Mouse (Mus musculus): ENCODE measurements around the gene Cdk20. TPM values are rescaled to one million over a fixed set of nuclear protein-coding genes. Genes with fewer than 3 reads are reported as not detected.

Cdk20 gene
- total RNA-seq, 2 experiments from 2014 or later: 4.2 to 4.5 TPM

DNA sequence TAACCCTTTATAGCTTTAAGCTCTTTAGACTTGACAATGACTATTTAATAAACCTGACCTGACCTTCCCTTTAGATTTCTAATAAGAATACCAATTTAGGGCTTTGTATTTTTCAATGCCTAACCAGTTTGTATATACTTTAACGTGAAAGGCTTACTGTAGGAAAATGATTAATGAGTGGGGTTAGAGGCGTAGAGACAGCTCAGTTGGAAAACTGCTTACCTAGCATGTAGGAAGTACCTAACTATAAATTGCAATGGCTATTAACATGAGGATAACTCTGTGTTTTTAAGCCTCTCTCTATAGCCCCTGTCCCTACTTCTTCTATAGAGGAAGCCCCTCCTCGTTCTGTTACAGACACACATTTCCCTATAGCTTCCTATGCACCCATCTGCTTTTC lies 47.8 kb downstream of the Cdk20 start:
- no peak for ATAC-seq (ENCODE audit: poor library complexity, severe bottlenecking)

DNA sequence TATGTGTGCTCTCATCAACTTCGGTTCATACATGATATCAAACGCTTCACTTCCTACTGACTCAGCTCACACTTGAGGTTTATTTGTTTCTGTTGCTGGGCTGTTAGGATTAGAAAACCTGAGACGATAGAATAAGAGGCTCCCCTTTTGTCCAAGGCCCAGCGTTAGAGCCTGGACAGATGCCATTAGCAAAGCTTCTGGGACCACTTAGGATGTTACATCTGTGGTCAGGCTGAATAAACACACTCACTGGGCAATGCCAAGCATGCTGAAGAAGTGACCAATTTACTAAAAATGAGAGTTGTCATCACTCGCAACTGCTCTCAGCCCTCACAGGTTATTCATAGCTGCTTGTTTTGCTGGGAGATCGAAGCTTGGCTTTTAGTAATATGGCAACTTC lies 57.8 kb downstream of the Cdk20 start:
- no peak for ATAC-seq (ENCODE audit: poor library complexity, severe bottlenecking)

Other genes starting within 250 kb of the Cdk20 start
- 5.0 and 5.1 TPM in 2 replicates for gene Cdc14b, start 157.0 kb upstream of the Cdk20 start, total RNA-seq (2015)
- gene Cdc14b, start 157.0 kb upstream of the Cdk20 start, total RNA-seq (2017): 3.7 and 5.1 TPM in 2 replicates
- gene Aaed1, start 119.6 kb upstream of the Cdk20 start, total RNA-seq (2015): 38.0 and 44.8 TPM in 2 replicates
- gene Aaed1, start 119.6 kb upstream of the Cdk20 start, total RNA-seq (2017): 63.4 and 67.7 TPM in 2 replicates
- 44.5 and 56.8 TPM in 2 replicates for gene Ctsl, start 61.4 kb upstream of the Cdk20 start, total RNA-seq (2015)
- gene Ctsl, start 61.4 kb upstream of the Cdk20 start, total RNA-seq (2017): 50.3 and 57.5 TPM in 2 replicates
- gene Fam240b, start 65.5 kb downstream of the Cdk20 start, total RNA-seq (2015): not detected in 2 replicates
- gene Fam240b, start 65.5 kb downstream of the Cdk20 start, total RNA-seq (2017): not detected in 2 replicates

Data from megakaryocyte, adult 5-6 weeks (primary cell).